ENCODE assay signal across 10 mouse cellular contexts in genomic region chr17:65788542-65789291, GRCm38 (mm10). TPM values are rescaled to one million over a fixed set of nuclear protein-coding genes. Genes with fewer than 3 reads are reported as not detected.
A peak's percentile ranks its signal among the peaks of the same experiment; 100 is the strongest.
DNase-seq lines count a peak whose midpoint lies in the region; TF ChIP-seq lines count a peak whose summit lies in the region.
"Had no signal": no experiment of that assay in that cellular context is flagged by ENCODE, and none has a peak within 500 bp of the region (broad histone marks: within the 10 kb centered on the region; RNA-seq: fewer than 3 reads in every experiment).

No protein-coding gene starts in this region.

- 64% methylated on average over 12 of the region's 12 CpGs for WGBS in kidney, adult 2 months

- no peak overlapping the region for H3K9ac ChIP-seq in ES-E14 (ENCODE audit: insufficient read depth, low read depth, low read length, poor library complexity, severe bottlenecking)
- H3K9ac ChIP-seq: embryonic facial prominence, embryonic 13.5 days had no signal

- TF ChIP-seq CTCF in kidney, adult 2 months (conservative IDR thresholded peaks at IDR 0.05; ENCODE audit: insufficient read depth, insufficient read length, low read depth, low read length) = no peak

- no peak overlapping the region for H3K4me3 ChIP-seq in kidney, adult 2 months (ENCODE audit: insufficient read depth, low read depth, low read length)
- no peak overlapping the region for H3K4me3 ChIP-seq in ES-E14 (ENCODE audit: insufficient read depth in 1 of 2, low read depth in 1 of 2, low read length in 2 of 2, poor library complexity in 1 of 2, severe bottlenecking in 1 of 2)
- H3K4me3 ChIP-seq: embryonic facial prominence, embryonic 13.5 days had no signal

- H3K9me3 ChIP-seq in ES-E14 (ENCODE audit: control insufficient read depth, insufficient read depth, low read depth, low read length) = no peaks in the 10 kb centered on the region
- H3K9me3 ChIP-seq: embryonic facial prominence, embryonic 13.5 days had no signal

- no peak overlapping the region for H3K27ac ChIP-seq in kidney, adult 2 months (ENCODE audit: insufficient read depth, low read depth, low read length)
- no peak overlapping the region for H3K27ac ChIP-seq in ES-E14 (ENCODE audit: insufficient read depth, low read depth, low read length, poor library complexity, severe bottlenecking)
- H3K27ac ChIP-seq: embryonic facial prominence, embryonic 13.5 days had no signal

- H3K4me1 ChIP-seq in kidney, adult 2 months (ENCODE audit: control insufficient read depth, insufficient read depth, low read length) = peaks cover 10% of the 10 kb centered on the region; the same call in 1 of the 2 replicates
- H3K4me1 ChIP-seq in ES-E14 (ENCODE audit: control insufficient read depth in 2 of 2, insufficient read depth in 2 of 2, low read length in 2 of 2, poor library complexity in 1 of 2) = peaks cover 4 to 8% of the 10 kb centered on the region in 2 experiments; a peak in 3 of 4 replicates

- DNase-seq in kidney, adult 2 months = peak; percentile 52
- DNase-seq in kidney, adult 11 months = no peak
- no peak for DNase-seq in ES-E14 (ENCODE audit: low read depth, low spot score)
- peak; percentile 64 for DNase-seq in gastrocnemius, adult 18-20 months (ENCODE audit: low spot score)
- peak; percentile 59 to 73 for DNase-seq in kidney, postnatal 25 days
- DNase-seq in thymus, postnatal 36 days = no peak
- DNase-seq in thymus, postnatal 14 days = no peak
- DNase-seq: layer of hippocampus, adult 9-11 months; right cerebral cortex, postnatal 25 days had no signal

- in situ Hi-C loops in ES-E14 (cut with MboI; ENCODE audit: low sequenced_read_pairs in 2 of 2, unreplicated experiment in 2 of 2) = no loop called here

- H3K27me3 ChIP-seq in kidney, adult 2 months (replicated peaks; ENCODE audit: control insufficient read depth, insufficient read depth, low read length) = no peaks in the 10 kb centered on the region
- H3K27me3 ChIP-seq: embryonic facial prominence, embryonic 13.5 days had no signal

- TF ChIP-seq POLR2A in kidney, adult 2 months (IDR thresholded peaks at IDR 0.05; ENCODE audit: low read depth, low read length) = no peak

- no peaks in the 10 kb centered on the region for H3K36me3 ChIP-seq in kidney, adult 2 months (ENCODE audit: control insufficient read depth, insufficient read depth, low read length)
- H3K36me3 ChIP-seq in ES-E14 (ENCODE audit: control insufficient read depth, insufficient read depth, low read length, poor library complexity, severe bottlenecking) = peaks cover 2% of the 10 kb centered on the region; the same call in 1 of the 2 replicates

TF ChIP-seq in ES-E14, 5 proteins besides CTCF, POLR2A, EP300 and RAD21:
- TF ChIP-seq ZNF384 (IDR thresholded peaks at IDR 0.05; ENCODE audit: low read depth, low read length) = 0 out of 2 replicates have a peak, but pooled peaks have one; percentile 9
- no peak for TF ChIP-seq ZC3H11A (IDR thresholded peaks at IDR 0.05; ENCODE audit: borderline replicate concordance, low read depth, low read length)
TF ChIP-seq in ES-E14: peak in this region for 1.

RNA-seq across cellular contexts. Expression of gene Ppp4r1, which starts 6.3 kb away (rescaled TPM):
- 34.3 and 37.6 TPM in 2 replicates for polyA plus RNA-seq in kidney, adult 2 months (2012; rRNA removed)
- total RNA-seq in ES-E14 (2012; rRNA removed) = 40.3 and 48.9 TPM in 2 replicates
- 10 to 100 TPM; 20.7 to 22.6 TPM for total RNA-seq in gastrocnemius, adult 18-20 months (2021)

RNA-seq across cellular contexts. Expression of gene Rab31, which starts 16.2 kb away (rescaled TPM):
- polyA plus RNA-seq in kidney, adult 2 months (2012; rRNA removed) = 16.8 and 17.6 TPM in 2 replicates
- total RNA-seq in ES-E14 (2012; rRNA removed) = 16.4 and 22.8 TPM in 2 replicates
- total RNA-seq in gastrocnemius, adult 18-20 months (2021) = 1 to 10 TPM; 4.6 to 5.1 TPM

Comparison
In these comparisons a context has a peak if more than half of its experiments do, and no peak if none do; other contexts are left out.
1. DNase-seq: peak in kidney, adult 2 months (single experiment), gastrocnemius, adult 18-20 months (single experiment) and kidney, postnatal 25 days (2 of 2); none in kidney, adult 11 months (single experiment), ES-E14 (single experiment), thymus, postnatal 36 days (0 of 2) and thymus, postnatal 14 days (single experiment).